Mouse (Mus musculus): ENCODE results near the gene Lrp10. TPM values are rescaled to one million over a fixed set of nuclear protein-coding genes. Genes with fewer than 3 reads are reported as not detected.

Gene Lrp10
- polyA plus RNA-seq, 1 experiment from 2014 or later: 60.6 TPM

GRCm38 (mm10) chr14:54439610-54440009, 24.3 kb upstream of the Lrp10 start:
- Histone ChIP-seq H3K4me1 (replicated peaks) (peaks cover 17% of the 10 kb centered on the region), H3K27me3 (replicated peaks) (no peaks in the 10 kb centered on the region), H3K9ac (no peak overlapping the region), H3K9me3 (no peaks in the 10 kb centered on the region), H3K27ac (no peak overlapping the region), H3K36me3 (peaks cover 41% of the 10 kb centered on the region), H3K4me2 (replicated peaks) (no peak overlapping the region), H3K4me3 (replicated peaks) (no peak overlapping the region)
- no peak for ATAC-seq
- WGBS: 74% methylated on average over 7 of the region's 7 CpGs

- H3K4me1 ChIP-seq (replicated peaks): peaks cover 13% of the 10 kb centered on the region; the same call in 1 of the 2 replicates
- H3K9me3 ChIP-seq: no peaks in the 10 kb centered on the region
- H3K4me3 ChIP-seq (replicated peaks): no peak overlapping the region
- WGBS: 89% methylated on average over 14 of the region's 14 CpGs
- no peak overlapping the region for H3K27ac ChIP-seq
- H3K4me2 ChIP-seq (replicated peaks): no peak overlapping the region
- H3K9ac ChIP-seq: no peak overlapping the region
- ATAC-seq: no peak
- peaks cover 41% of the 10 kb centered on the region for H3K36me3 ChIP-seq
- H3K27me3 ChIP-seq (replicated peaks): no peaks in the 10 kb centered on the region
Observed at GRCm38 (mm10) chr14:54440538-54440937, 23.4 kb upstream of the Lrp10 start.

GRCm38 (mm10) chr14:54441365-54441764, 22.6 kb upstream of the Lrp10 start:
- peaks cover 13% of the 10 kb centered on the region; the same call in 1 of the 2 replicates for H3K4me1 ChIP-seq (replicated peaks)
- H3K36me3 ChIP-seq: peaks cover 39% of the 10 kb centered on the region
- H3K4me2 ChIP-seq (replicated peaks): no peak overlapping the region
- no peak overlapping the region for H3K4me3 ChIP-seq (replicated peaks)
- no peak for ATAC-seq
- WGBS: 78% methylated on average over 4 of the region's 4 CpGs
- H3K9me3 ChIP-seq: no peaks in the 10 kb centered on the region
- no peak overlapping the region for H3K27ac ChIP-seq
- no peaks in the 10 kb centered on the region for H3K27me3 ChIP-seq (replicated peaks)
- H3K9ac ChIP-seq: no peak overlapping the region

GRCm38 (mm10) chr14:54442548-54442947, 21.4 kb upstream of the Lrp10 start:
- ATAC-seq: no peak
- Histone ChIP-seq H3K9ac (no peak overlapping the region), H3K27me3 (replicated peaks) (no peaks in the 10 kb centered on the region), H3K27ac (0 out of 2 replicates have a peak overlapping the region, but pooled peaks have one; percentile 88), H3K9me3 (no peaks in the 10 kb centered on the region), H3K4me2 (replicated peaks) (no peak overlapping the region), H3K4me1 (replicated peaks) (peaks cover 13% of the 10 kb centered on the region; the same call in 1 of the 2 replicates), H3K36me3 (peaks cover 27% of the 10 kb centered on the region), H3K4me3 (replicated peaks) (no peak overlapping the region)
- 79% methylated on average over 3 of the region's 3 CpGs for WGBS

GRCm38 (mm10) chr14:54443196-54443595, 20.7 kb upstream of the Lrp10 start:
- 20% methylated on average over 3 of the region's 3 CpGs for WGBS
- Histone ChIP-seq H3K4me1 (replicated peaks) (peaks cover 13% of the 10 kb centered on the region; the same call in 1 of the 2 replicates), H3K4me2 (replicated peaks) (peak overlapping the region; percentile 12), H3K27ac (peak overlapping the region; percentile 88), H3K27me3 (replicated peaks) (no peaks in the 10 kb centered on the region), H3K4me3 (replicated peaks) (no peak overlapping the region), H3K9ac (no peak overlapping the region), H3K36me3 (peaks cover 25% of the 10 kb centered on the region), H3K9me3 (no peaks in the 10 kb centered on the region)
- peak; percentile 82 for ATAC-seq

- WGBS: 60% methylated on average over 15 of the region's 15 CpGs
- Histone ChIP-seq H3K9me3 (no peaks in the 10 kb centered on the region), H3K4me2 (replicated peaks) (peak overlapping the region; percentile 12; the same call in 1 of the 2 replicates), H3K4me1 (replicated peaks) (peaks cover 17% of the 10 kb centered on the region), H3K9ac (no peak overlapping the region), H3K27me3 (replicated peaks) (no peaks in the 10 kb centered on the region), H3K27ac (peak overlapping the region; percentile 88), H3K36me3 (peaks cover 17% of the 10 kb centered on the region), H3K4me3 (replicated peaks) (no peak overlapping the region)
- peak; percentile 52 for ATAC-seq
Observed at GRCm38 (mm10) chr14:54443712-54444618, 20.0 kb upstream of the Lrp10 start.

- H3K27me3 ChIP-seq (replicated peaks): no peaks in the 10 kb centered on the region
- H3K9me3 ChIP-seq: no peaks in the 10 kb centered on the region
- no peak overlapping the region for H3K9ac ChIP-seq
- 55% methylated on average over 3 of the region's 3 CpGs for WGBS
- peaks cover 17% of the 10 kb centered on the region for H3K4me1 ChIP-seq (replicated peaks)
- H3K4me2 ChIP-seq (replicated peaks): no peak overlapping the region
- H3K36me3 ChIP-seq: peaks cover 8% of the 10 kb centered on the region; the same call in 1 of the 2 replicates
- no peak overlapping the region for H3K4me3 ChIP-seq (replicated peaks)
- no peak for ATAC-seq
- H3K27ac ChIP-seq: no peak overlapping the region
Observed at GRCm38 (mm10) chr14:54445476-54445875, 18.5 kb upstream of the Lrp10 start.

GRCm38 (mm10) chr14:54453566-54453965, 10.4 kb upstream of the Lrp10 start:
- no peaks in the 10 kb centered on the region for H3K9me3 ChIP-seq
- no peaks in the 10 kb centered on the region for H3K27me3 ChIP-seq (replicated peaks)
- peaks cover 12% of the 10 kb centered on the region for H3K4me1 ChIP-seq (replicated peaks)
- H3K9ac ChIP-seq: no peak overlapping the region
- no peak for ATAC-seq
- no peak overlapping the region for H3K4me3 ChIP-seq (replicated peaks)
- H3K4me2 ChIP-seq (replicated peaks): no peak overlapping the region
- WGBS: 77% methylated on average over 9 of the region's 9 CpGs
- no peak overlapping the region for H3K27ac ChIP-seq
- no peaks in the 10 kb centered on the region for H3K36me3 ChIP-seq

GRCm38 (mm10) chr14:54454669-54455528, 9.0 kb upstream of the Lrp10 start:
- WGBS: 50% methylated on average over 11 of the region's 11 CpGs
- peaks cover 9% of the 10 kb centered on the region; the same call in 1 of the 2 replicates for H3K4me1 ChIP-seq (replicated peaks)
- peak overlapping the region; percentile 72 for H3K27ac ChIP-seq
- H3K9me3 ChIP-seq: no peaks in the 10 kb centered on the region
- H3K27me3 ChIP-seq (replicated peaks): no peaks in the 10 kb centered on the region
- no peaks in the 10 kb centered on the region for H3K36me3 ChIP-seq
- peak; percentile 87 for ATAC-seq
- no peak overlapping the region for H3K9ac ChIP-seq
- 0 out of 2 replicates have a peak overlapping the region, but pooled peaks have one; percentile 18 for H3K4me2 ChIP-seq (replicated peaks)
- H3K4me3 ChIP-seq (replicated peaks): no peak overlapping the region

- no peaks in the 10 kb centered on the region for H3K36me3 ChIP-seq
- H3K4me2 ChIP-seq (replicated peaks): no peak overlapping the region
- H3K4me3 ChIP-seq (replicated peaks): no peak overlapping the region
- no peak overlapping the region for H3K27ac ChIP-seq
- no peak overlapping the region for H3K9ac ChIP-seq
- H3K4me1 ChIP-seq (replicated peaks): peaks cover 9% of the 10 kb centered on the region; the same call in 1 of the 2 replicates
- H3K9me3 ChIP-seq: no peaks in the 10 kb centered on the region
- H3K27me3 ChIP-seq (replicated peaks): no peaks in the 10 kb centered on the region
- WGBS: 81% methylated on average over 14 of the region's 14 CpGs
- no peak for ATAC-seq
Observed at GRCm38 (mm10) chr14:54457907-54458569, 5.9 kb upstream of the Lrp10 start.

- H3K27ac ChIP-seq: no peak overlapping the region
- no peaks in the 10 kb centered on the region for H3K27me3 ChIP-seq (replicated peaks)
- no peak overlapping the region for H3K4me3 ChIP-seq (replicated peaks)
- no peak for ATAC-seq
- WGBS: 61% methylated on average over 4 of the region's 4 CpGs
- no peak overlapping the region for H3K4me2 ChIP-seq (replicated peaks)
- 0 out of 2 replicates have a peak, but pooled peaks cover 3% of the 10 kb centered on the region for H3K4me1 ChIP-seq (replicated peaks)
- no peaks in the 10 kb centered on the region for H3K36me3 ChIP-seq
- no peaks in the 10 kb centered on the region for H3K9me3 ChIP-seq
- H3K9ac ChIP-seq: no peak overlapping the region
Observed at GRCm38 (mm10) chr14:54462146-54462545, 1.8 kb upstream of the Lrp10 start.
